Mouse (Mus musculus) right cerebral cortex, adult 2 months (tissue): ENCODE measurements around the gene 1700037H04Rik.
"Not testable (repeated sequence)": the region's sequence is repeated elsewhere in the genome, so short reads cannot be mapped to it uniquely, and the experiment has no call there.

ENCODE experiments used
- DNase-seq, 2 experiments: peaks; one replicate each; pipeline ENCODE4 v3.0.0; 2021 to 2022; ENCODE audit warnings: low spot score in 2 of 2

1700037H04Rik gene

GRCm38 (mm10) chr2:131128211-131128610 is 31.7 kb downstream of the 1700037H04Rik start:
- DNase-seq, result no peak

DNA sequence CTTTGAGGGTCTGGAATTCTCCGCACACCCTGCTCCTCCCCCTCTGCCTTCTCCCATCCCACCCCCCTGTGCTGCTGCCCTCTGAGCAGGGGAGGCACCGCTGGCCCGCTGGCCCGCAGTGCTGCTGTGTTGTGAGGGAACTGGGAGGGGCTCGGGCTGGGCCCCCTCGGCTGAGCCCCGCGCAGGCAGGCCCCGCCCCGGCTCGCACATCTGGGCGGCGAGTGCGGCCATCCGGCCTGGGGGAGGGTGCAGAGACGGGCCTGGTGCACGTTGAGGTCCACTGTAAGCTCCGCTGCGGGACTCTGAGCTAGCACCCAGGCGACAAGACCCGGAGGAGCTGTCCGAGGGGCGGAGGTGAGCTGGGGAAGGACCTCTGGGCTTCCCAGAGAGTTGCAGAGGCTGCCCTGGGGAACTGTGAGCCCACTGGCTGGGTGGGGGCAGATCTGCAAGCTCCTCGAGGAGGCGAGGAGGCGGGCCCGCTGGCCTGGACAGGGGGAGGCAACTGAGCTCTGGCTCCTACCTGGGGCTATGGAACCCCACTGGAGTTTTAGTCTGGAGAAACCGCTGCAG is 32.6 kb downstream of the 1700037H04Rik start, which contains the start of gene Hspa12b:
Gene Hspa12b, plus strand, starts transcription at position 120 of the 570 bp plus-strand sequence.
- no peak for DNase-seq

DNA sequence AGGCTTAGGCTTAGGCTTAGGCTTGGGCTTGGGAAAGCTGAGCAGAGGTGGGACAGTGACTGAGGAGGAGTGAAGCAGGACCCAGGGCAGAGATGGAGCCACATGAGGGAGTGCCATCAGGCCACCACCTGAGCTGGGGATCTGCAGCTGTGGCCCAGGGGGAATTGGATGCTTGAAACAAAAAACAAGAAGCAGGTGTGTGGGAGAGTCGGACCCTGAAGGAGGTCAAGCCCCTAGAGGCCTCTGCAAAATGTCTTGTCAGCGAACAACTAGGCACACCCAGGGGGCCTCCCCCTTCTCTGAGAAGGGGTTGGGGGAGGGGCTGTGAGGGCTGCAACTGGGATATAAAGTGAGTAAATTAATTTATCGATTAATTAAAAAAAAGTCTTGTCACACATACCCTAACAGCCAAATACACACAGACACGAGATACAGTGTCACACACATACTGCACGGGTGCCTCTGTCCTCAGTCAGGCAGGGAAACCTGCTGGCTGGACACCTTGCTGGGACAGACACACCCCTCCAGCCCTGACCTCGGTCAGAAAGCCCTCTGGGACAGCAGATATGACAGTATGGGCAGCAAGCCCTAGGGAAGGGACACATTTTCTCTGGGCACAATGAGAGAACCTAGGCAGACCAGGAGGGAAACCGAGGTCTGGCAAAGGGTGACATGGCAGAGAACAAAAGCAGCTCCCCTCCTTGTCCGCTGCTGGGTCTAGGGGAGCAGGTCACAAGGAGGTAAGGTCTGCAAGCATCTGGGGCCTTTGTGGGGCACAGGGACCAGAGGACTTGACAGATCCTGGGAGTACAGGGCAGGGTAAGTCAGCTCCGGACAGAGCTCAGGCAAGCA is 33.7 kb downstream of the 1700037H04Rik start:
- no peak for DNase-seq

GRCm38 (mm10) chr2:131125157-131125963 is 34.5 kb downstream of the 1700037H04Rik start:
- no peak for DNase-seq

DNA sequence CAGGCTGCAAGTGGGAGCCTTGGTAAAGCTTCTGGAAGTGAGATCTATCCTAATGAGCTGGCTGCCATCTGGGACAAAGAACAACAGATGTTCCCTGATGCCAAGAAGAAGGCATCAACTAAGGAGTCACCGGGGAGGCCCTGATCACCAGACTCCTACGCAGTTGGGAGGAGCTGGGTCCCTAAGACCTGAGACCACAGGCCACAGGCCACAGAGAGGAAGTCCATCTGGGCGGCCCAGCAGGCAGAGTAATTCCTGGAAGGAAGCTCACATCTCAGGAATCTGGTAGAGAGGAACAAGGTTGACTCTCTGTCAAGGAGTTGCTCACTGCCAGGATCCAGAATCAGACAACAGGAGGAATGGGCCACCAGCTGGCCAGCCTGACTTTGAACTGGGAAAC is 35.7 kb downstream of the 1700037H04Rik start:
- DNase-seq, result no peak

- DNase-seq, result no peak
These were observed 40.8 kb downstream of the 1700037H04Rik start for GRCm38 (mm10) chr2:131118968-131119574.

GRCm38 (mm10) chr2:131105989-131106388 is 53.9 kb downstream of the 1700037H04Rik start:
- DNase-seq, result no peak

- not testable (repeated sequence) for DNase-seq
These were observed 54.8 kb downstream of the 1700037H04Rik start for GRCm38 (mm10) chr2:131105061-131105460.

DNA sequence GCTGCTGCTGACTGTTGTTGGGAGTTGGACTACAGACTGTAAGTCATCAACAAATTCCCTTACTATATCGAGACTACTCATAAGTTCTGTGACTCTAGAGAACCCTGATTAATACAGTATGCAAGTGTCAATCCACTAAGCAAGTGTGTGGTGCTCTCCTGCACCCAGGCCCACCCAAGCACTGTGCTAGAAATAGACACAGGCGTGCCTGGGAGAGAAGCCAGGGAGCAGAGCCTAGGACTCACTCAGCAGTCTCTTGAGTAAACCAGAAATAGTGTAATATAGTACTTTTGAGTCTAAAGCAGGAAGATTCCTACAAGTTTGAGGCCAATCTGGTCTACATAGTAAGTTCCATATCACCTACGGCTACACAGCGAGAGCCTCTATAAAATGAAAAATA is 55.9 kb downstream of the 1700037H04Rik start:
- no peak for DNase-seq

- no peak for DNase-seq
These were observed 58.4 kb downstream of the 1700037H04Rik start for GRCm38 (mm10) chr2:131101530-131101929.

DNA sequence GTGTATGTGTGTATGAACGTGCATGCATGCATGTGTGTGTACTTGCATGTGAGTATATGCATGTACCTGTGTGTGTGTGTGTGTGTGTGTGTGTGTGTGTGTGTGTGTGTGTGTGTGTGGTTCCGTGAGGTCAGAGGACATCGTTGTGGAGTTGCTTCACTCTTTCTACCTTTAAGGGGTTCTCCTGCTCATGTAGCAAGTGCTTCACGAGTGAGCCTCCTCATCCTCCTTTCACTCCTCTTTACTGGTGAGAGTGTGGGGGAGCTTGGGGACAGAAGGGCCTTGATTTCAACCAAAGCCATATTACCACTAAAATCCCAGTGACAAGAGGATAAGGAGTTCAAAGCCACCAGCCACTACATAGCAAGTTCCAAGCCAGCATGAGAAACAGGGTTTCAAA is 62.8 kb downstream of the 1700037H04Rik start:
- DNase-seq, result no peak
